ENCODE assay signal across 9 mouse cellular contexts in genomic region chr3:90248746-90249100, GRCm38 (mm10). TPM values are rescaled to one million over a fixed set of nuclear protein-coding genes. Genes with fewer than 3 reads are reported as not detected.
DNase-seq lines count a peak whose midpoint lies in the region; ATAC-seq and TF ChIP-seq lines count a peak whose summit lies in the region.
"Had no signal": no experiment of that assay in that cellular context is flagged by ENCODE, and none has a peak within 500 bp of the region (broad histone marks: within the 10 kb centered on the region; RNA-seq: fewer than 3 reads in every experiment).

No protein-coding gene starts in this region.

- peaks cover 5% of the 10 kb centered on the region for H3K4me1 ChIP-seq in cerebellum, adult 2 months (ENCODE audit: control insufficient read depth, insufficient read depth, low read length)
- peaks cover 0 to 5% of the 10 kb centered on the region in 2 experiments; a peak in 2 of 4 replicates for H3K4me1 ChIP-seq in ES-E14 (ENCODE audit: control insufficient read depth in 2 of 2, insufficient read depth in 2 of 2, low read length in 2 of 2, poor library complexity in 1 of 2)
- H3K4me1 ChIP-seq in hindbrain, embryonic 10.5 days (replicated peaks): peaks cover 27% of the 10 kb centered on the region
- H3K4me1 ChIP-seq in liver, embryonic 15.5 days (replicated peaks): peaks cover 26% of the 10 kb centered on the region
- H3K4me1 ChIP-seq in neural tube, embryonic 13.5 days (replicated peaks): peaks cover 25% of the 10 kb centered on the region

- peak overlapping the region; percentile 94 for H3K4me2 ChIP-seq in liver, embryonic 15.5 days
- H3K4me2 ChIP-seq in neural tube, embryonic 13.5 days: peak overlapping the region; percentile 74

- H3K27ac ChIP-seq in cerebellum, adult 2 months (ENCODE audit: insufficient read depth, low read length): peak overlapping the region; percentile 92; the same call in 1 of the 2 replicates
- no peak overlapping the region; the same call in 1 of the 2 replicates for H3K27ac ChIP-seq in ES-E14 (ENCODE audit: insufficient read depth, low read depth, low read length, poor library complexity, severe bottlenecking)
- H3K27ac ChIP-seq in hindbrain, embryonic 10.5 days: peak overlapping the region; percentile 93
- H3K27ac ChIP-seq in liver, embryonic 15.5 days (replicated peaks): peak overlapping the region; percentile 79
- H3K27ac ChIP-seq in neural tube, embryonic 13.5 days (replicated peaks): peak overlapping the region; percentile 86

- peak overlapping the region; percentile 96 for H3K4me3 ChIP-seq in cerebellum, adult 2 months (replicated peaks; ENCODE audit: insufficient read depth, low read depth, low read length)
- peak overlapping the region; percentile 76 to 93 for H3K4me3 ChIP-seq in ES-E14 (ENCODE audit: insufficient read depth in 1 of 2, low read depth in 1 of 2, low read length in 2 of 2, poor library complexity in 1 of 2, severe bottlenecking in 1 of 2)
- H3K4me3 ChIP-seq in hindbrain, embryonic 10.5 days: peak overlapping the region; percentile 70
- H3K4me3 ChIP-seq in liver, embryonic 15.5 days (replicated peaks): peak overlapping the region; percentile 71
- peak overlapping the region; percentile 67 for H3K4me3 ChIP-seq in neural tube, embryonic 13.5 days

- in situ Hi-C loops in ES-E14 (cut with MboI; ENCODE audit: low sequenced_read_pairs in 2 of 2, unreplicated experiment in 2 of 2): no loop called here

- ATAC-seq in erythroblast, adult 5-6 weeks (replicated peaks; ENCODE audit: low FRiP score, poor library complexity, severe bottlenecking): peak; percentile 19; the same call in 1 of the 2 replicates
- no peak for ATAC-seq in liver, embryonic 15.5 days (ENCODE audit: insufficient read depth)
- no peak for ATAC-seq in neural tube, embryonic 13.5 days (ENCODE audit: low read depth)

- H3K9ac ChIP-seq in ES-E14 (ENCODE audit: insufficient read depth, low read depth, low read length, poor library complexity, severe bottlenecking): peak overlapping the region; percentile 83
- peak overlapping the region; percentile 69 for H3K9ac ChIP-seq in liver, embryonic 15.5 days
- peak overlapping the region; percentile 77 for H3K9ac ChIP-seq in neural tube, embryonic 13.5 days

- H3K9me3 ChIP-seq in ES-E14 (ENCODE audit: control insufficient read depth, insufficient read depth, low read depth, low read length): no peaks in the 10 kb centered on the region
- no peaks in the 10 kb centered on the region for H3K9me3 ChIP-seq in hindbrain, embryonic 10.5 days
- no peaks in the 10 kb centered on the region for H3K9me3 ChIP-seq in liver, embryonic 15.5 days (replicated peaks)
- H3K9me3 ChIP-seq in neural tube, embryonic 13.5 days: no peaks in the 10 kb centered on the region

- peak in 1 of 2 experiments; percentile 54 for DNase-seq in cerebellum, adult 2 months
- no peak for DNase-seq in cerebellum, postnatal 4 days (ENCODE audit: low spot score in 2 of 2)
- no peak for DNase-seq in ES-E14 (ENCODE audit: low read depth, low spot score)
- no peak for DNase-seq in hindbrain, embryonic 10.5 days (ENCODE audit: low spot score)
- DNase-seq in ovary, postnatal 10 days (ENCODE audit: low spot score): no peak

- no peaks in the 10 kb centered on the region for H3K27me3 ChIP-seq in cerebellum, adult 2 months (ENCODE audit: control insufficient read depth, insufficient read depth, low read length)
- H3K27me3 ChIP-seq in hindbrain, embryonic 10.5 days (ENCODE audit: insufficient read depth, poor library complexity, severe bottlenecking): no peaks in the 10 kb centered on the region
- H3K27me3 ChIP-seq in liver, embryonic 15.5 days: no peaks in the 10 kb centered on the region; the same call in 1 of the 2 replicates
- no peaks in the 10 kb centered on the region for H3K27me3 ChIP-seq in neural tube, embryonic 13.5 days

- 6% methylated on average over 10 of the region's 10 CpGs for WGBS in cerebellum, adult 2 months
- WGBS in hindbrain, embryonic 10.5 days: 9% methylated on average over 10 of the region's 10 CpGs
- under 1% methylated on average over 10 of the region's 10 CpGs for WGBS in liver, embryonic 15.5 days (ENCODE audit: insufficient replicate concordance)
- WGBS in neural tube, embryonic 13.5 days: 10% methylated on average over 10 of the region's 10 CpGs

- peaks cover 11% of the 10 kb centered on the region for H3K36me3 ChIP-seq in ES-E14 (ENCODE audit: control insufficient read depth, insufficient read depth, low read length, poor library complexity, severe bottlenecking)
- peaks cover 28% of the 10 kb centered on the region for H3K36me3 ChIP-seq in hindbrain, embryonic 10.5 days
- peaks cover 15% of the 10 kb centered on the region for H3K36me3 ChIP-seq in liver, embryonic 15.5 days (replicated peaks)
- H3K36me3 ChIP-seq in neural tube, embryonic 13.5 days: peaks cover 13% of the 10 kb centered on the region

- no peak for TF ChIP-seq CTCF in cerebellum, adult 2 months (IDR thresholded peaks at IDR 0.05; ENCODE audit: borderline replicate concordance, insufficient read depth, low read depth, low read length)

- TF ChIP-seq POLR2A in cerebellum, adult 2 months (IDR thresholded peaks at IDR 0.05; ENCODE audit: borderline replicate concordance, insufficient read depth, low read length): no peak

TF ChIP-seq in ES-E14, 5 proteins besides CTCF, POLR2A, EP300 and RAD21:
- TF ChIP-seq MAFK (IDR thresholded peaks at IDR 0.05; ENCODE audit: insufficient read depth, low read depth, low read length) (no peak), HCFC1 (IDR thresholded peaks at IDR 0.05; ENCODE audit: borderline replicate concordance, insufficient read depth, low read length) (no peak), ZC3H11A (IDR thresholded peaks at IDR 0.05; ENCODE audit: borderline replicate concordance, low read depth, low read length) (no peak), CHD2 (IDR thresholded peaks at IDR 0.05; ENCODE audit: low read depth, low read length) (no peak), ZNF384 (IDR thresholded peaks at IDR 0.05; ENCODE audit: low read depth, low read length) (no peak)

RNA-seq across cellular contexts. Expression of gene Slc39a1, which starts 0.8 kb away (rescaled TPM):
- polyA plus RNA-seq in cerebellum, adult 2 months (2012; rRNA removed): 35.8 and 38.7 TPM in 2 replicates
- total RNA-seq in ES-E14 (2012; rRNA removed): 88.4 and 115 TPM in 2 replicates
- total RNA-seq in erythroblast, adult 5-6 weeks (2015; ENCODE audit: low replicate concordance): 2.5 and 10.6 TPM in 2 replicates
- total RNA-seq in erythroblast, adult 5-6 weeks (2017; ENCODE audit: low replicate concordance): 8.7 and 9.5 TPM in 2 replicates
- polyA plus RNA-seq in hindbrain, embryonic 10.5 days (2016; fragmentation: Nextera tagmentation; extraction: Ambion mirVana): 62.5 and 65.3 TPM in 2 replicates
- polyA plus RNA-seq in liver, embryonic 15.5 days (2015; fragmentation: Nextera tagmentation; extraction: Ambion mirVana): 27.6 and 28.1 TPM in 2 replicates
- 42.4 and 54.8 TPM in 2 replicates for polyA plus RNA-seq in neural tube, embryonic 13.5 days (2015; fragmentation: Nextera tagmentation; extraction: Ambion mirVana)

RNA-seq across cellular contexts. Expression of gene Crtc2, which starts 5.2 kb away (rescaled TPM):
- 78.2 and 91.2 TPM in 2 replicates for polyA plus RNA-seq in cerebellum, adult 2 months (2012; rRNA removed)
- total RNA-seq in ES-E14 (2012; rRNA removed): 9.8 and 11.8 TPM in 2 replicates
- 14.2 and 17.5 TPM in 2 replicates for total RNA-seq in erythroblast, adult 5-6 weeks (2015; ENCODE audit: low replicate concordance)
- 2.4 and 4.4 TPM in 2 replicates for total RNA-seq in erythroblast, adult 5-6 weeks (2017; ENCODE audit: low replicate concordance)
- 20.8 and 28.4 TPM in 2 replicates for polyA plus RNA-seq in hindbrain, embryonic 10.5 days (2016; fragmentation: Nextera tagmentation; extraction: Ambion mirVana)
- 6.1 and 7.9 TPM in 2 replicates for polyA plus RNA-seq in liver, embryonic 15.5 days (2015; fragmentation: Nextera tagmentation; extraction: Ambion mirVana)
- 23.7 and 27.0 TPM in 2 replicates for polyA plus RNA-seq in neural tube, embryonic 13.5 days (2015; fragmentation: Nextera tagmentation; extraction: Ambion mirVana)

RNA-seq across cellular contexts. Expression of gene Creb3l4, which starts 5.4 kb away (rescaled TPM):
- 0.23 and 0.51 TPM in 2 replicates for polyA plus RNA-seq in cerebellum, adult 2 months (2012; rRNA removed)
- total RNA-seq in ES-E14 (2012; rRNA removed): 2.3 and 4.8 TPM in 2 replicates
- not detected in 2 replicates for total RNA-seq in erythroblast, adult 5-6 weeks (2015; ENCODE audit: low replicate concordance)
- not detected in 2 replicates for total RNA-seq in erythroblast, adult 5-6 weeks (2017; ENCODE audit: low replicate concordance)
- polyA plus RNA-seq in hindbrain, embryonic 10.5 days (2016; fragmentation: Nextera tagmentation; extraction: Ambion mirVana): 4.2 and 4.3 TPM in 2 replicates
- 0.37 and 0.47 TPM in 2 replicates for polyA plus RNA-seq in liver, embryonic 15.5 days (2015; fragmentation: Nextera tagmentation; extraction: Ambion mirVana)
- polyA plus RNA-seq in neural tube, embryonic 13.5 days (2015; fragmentation: Nextera tagmentation; extraction: Ambion mirVana): 3.3 and 3.5 TPM in 2 replicates
- total RNA-seq: left cerebral cortex, postnatal 25 days had no signal

RNA-seq across cellular contexts. Expression of gene Dennd4b, which starts 16.3 kb away (rescaled TPM):
- polyA plus RNA-seq in cerebellum, adult 2 months (2012; rRNA removed): 65.4 and 77.0 TPM in 2 replicates
- 4.1 and 8.2 TPM in 2 replicates for total RNA-seq in ES-E14 (2012; rRNA removed)
- 2.9 and 18.4 TPM in 2 replicates for total RNA-seq in erythroblast, adult 5-6 weeks (2015; ENCODE audit: low replicate concordance)
- total RNA-seq in erythroblast, adult 5-6 weeks (2017; ENCODE audit: low replicate concordance): 4.5 and 6.1 TPM in 2 replicates
- polyA plus RNA-seq in hindbrain, embryonic 10.5 days (2016; fragmentation: Nextera tagmentation; extraction: Ambion mirVana): 5.7 and 7.1 TPM in 2 replicates
- polyA plus RNA-seq in liver, embryonic 15.5 days (2015; fragmentation: Nextera tagmentation; extraction: Ambion mirVana): 2.3 and 2.6 TPM in 2 replicates
- 5.9 and 7.4 TPM in 2 replicates for polyA plus RNA-seq in neural tube, embryonic 13.5 days (2015; fragmentation: Nextera tagmentation; extraction: Ambion mirVana)

RNA-seq across cellular contexts. Expression of gene Jtb, which starts 17.3 kb away (rescaled TPM):
- polyA plus RNA-seq in cerebellum, adult 2 months (2012; rRNA removed): 66.9 and 69.1 TPM in 2 replicates
- total RNA-seq in ES-E14 (2012; rRNA removed): 61.9 and 64.0 TPM in 2 replicates
- total RNA-seq in erythroblast, adult 5-6 weeks (2015; ENCODE audit: low replicate concordance): 23.8 and 26.5 TPM in 2 replicates
- 7.3 and 8.9 TPM in 2 replicates for total RNA-seq in erythroblast, adult 5-6 weeks (2017; ENCODE audit: low replicate concordance)
- 91.4 and 95.7 TPM in 2 replicates for polyA plus RNA-seq in hindbrain, embryonic 10.5 days (2016; fragmentation: Nextera tagmentation; extraction: Ambion mirVana)
- polyA plus RNA-seq in liver, embryonic 15.5 days (2015; fragmentation: Nextera tagmentation; extraction: Ambion mirVana): 40.7 and 42.7 TPM in 2 replicates
- polyA plus RNA-seq in neural tube, embryonic 13.5 days (2015; fragmentation: Nextera tagmentation; extraction: Ambion mirVana): 85.9 and 90.3 TPM in 2 replicates
